Mouse (Mus musculus) macrophage (primary cell): ENCODE results near the gene Slc25a11. TPM values are rescaled to one million over a fixed set of nuclear protein-coding genes. Genes with fewer than 3 reads are reported as not detected.
A peak's percentile ranks its signal among the peaks of the same experiment; 100 is the strongest.

ENCODE experiments used
- H3K27ac ChIP-seq: fragments of 350-480 bp; formaldehyde crosslinking; 2 replicates; pipeline ENCODE4 v1.9.0; 2021
- H3K36me3 ChIP-seq: fragments of 350-480 bp; formaldehyde crosslinking; 2 replicates; pipeline ENCODE4 v1.9.0; 2021; ENCODE audit errors: inconsistent target
- H3K4me3 ChIP-seq: fragments of 350-480 bp; formaldehyde crosslinking; 2 replicates; pipeline ENCODE4 v1.9.0; 2021; ENCODE audit errors: inconsistent target
- H3K79me2 ChIP-seq: fragments of 350-480 bp; formaldehyde crosslinking; 2 replicates; pipeline ENCODE4 v1.9.0; 2021; ENCODE audit errors: inconsistent target
- WGBS: methylation state at CpG from one replicate; pipeline ENCODE4 v1.1.7; 2026; ENCODE audit warnings: inconsistent platforms; ENCODE audit not compliant: missing documents; 5-methylcytosine and 5-hydroxymethylcytosine counted together
- polyA plus RNA-seq: library from polyadenylated mRNA; stranded (reverse); fragments of 250-400 nt; gene quantifications from 3 replicates; pipeline ENCODE4 v1.2.4, GENCODE M21; 2018; ENCODE audit warnings: inconsistent platforms

Gene Slc25a11
- polyA plus RNA-seq, 1 experiment from 2014 or later: 53.0 TPM

DNA sequence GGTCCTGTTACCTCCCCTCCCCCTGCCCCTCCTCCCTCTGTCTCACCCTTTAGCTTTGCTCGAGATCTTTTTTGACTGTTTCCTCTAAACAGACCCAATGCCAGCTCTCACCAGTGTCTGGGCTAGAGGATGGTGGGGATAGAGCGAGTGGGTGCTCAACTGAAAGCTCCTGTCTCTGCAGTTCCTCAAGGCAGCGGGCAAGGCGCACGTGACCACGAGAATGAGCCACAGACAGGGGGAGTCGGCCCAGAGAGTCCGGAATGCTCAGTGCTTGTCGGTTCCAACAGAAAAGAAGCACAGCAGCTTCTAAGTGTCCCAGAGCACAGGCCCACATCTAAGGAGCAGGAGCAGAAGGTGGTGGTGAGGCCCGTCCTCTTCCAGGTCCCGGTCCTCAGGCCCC is 27.2 kb upstream of the Slc25a11 start:
- Histone ChIP-seq H3K36me3 (peaks cover 48% of the 10 kb centered on the region), H3K4me3 (no peak overlapping the region), H3K79me2 (peaks cover 3% of the 10 kb centered on the region; the same call in 1 of the 2 replicates), H3K27ac (peak overlapping the region; percentile 21)
- WGBS: 24% methylated on average over 9 of the region's 11 CpGs

DNA sequence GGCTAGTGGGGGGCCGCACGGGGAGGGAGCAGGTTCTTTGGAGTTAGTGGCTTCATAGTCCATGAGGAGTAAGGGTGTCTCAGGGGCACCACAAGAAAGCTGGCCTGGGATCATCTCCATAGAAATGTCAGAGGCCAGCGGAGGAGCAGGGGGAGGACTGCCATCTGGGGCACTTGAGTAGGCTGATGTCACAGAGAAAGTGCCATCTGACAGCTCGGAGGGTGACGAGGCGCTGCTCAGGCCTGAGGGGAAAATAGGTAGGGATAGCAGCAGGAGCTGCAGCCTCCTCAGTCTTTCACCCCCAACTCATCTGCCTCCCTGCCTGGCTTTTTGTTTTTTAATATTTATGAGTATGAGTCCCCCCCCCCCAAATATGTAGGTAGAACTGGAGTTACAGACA is 26.7 kb upstream of the Slc25a11 start:
- Histone ChIP-seq H3K27ac (peak overlapping the region; percentile 21), H3K4me3 (no peak overlapping the region), H3K36me3 (peaks cover 45% of the 10 kb centered on the region), H3K79me2 (peaks cover 3% of the 10 kb centered on the region; the same call in 1 of the 2 replicates)
- WGBS: 90% methylated on average over 6 of the region's 6 CpGs

DNA sequence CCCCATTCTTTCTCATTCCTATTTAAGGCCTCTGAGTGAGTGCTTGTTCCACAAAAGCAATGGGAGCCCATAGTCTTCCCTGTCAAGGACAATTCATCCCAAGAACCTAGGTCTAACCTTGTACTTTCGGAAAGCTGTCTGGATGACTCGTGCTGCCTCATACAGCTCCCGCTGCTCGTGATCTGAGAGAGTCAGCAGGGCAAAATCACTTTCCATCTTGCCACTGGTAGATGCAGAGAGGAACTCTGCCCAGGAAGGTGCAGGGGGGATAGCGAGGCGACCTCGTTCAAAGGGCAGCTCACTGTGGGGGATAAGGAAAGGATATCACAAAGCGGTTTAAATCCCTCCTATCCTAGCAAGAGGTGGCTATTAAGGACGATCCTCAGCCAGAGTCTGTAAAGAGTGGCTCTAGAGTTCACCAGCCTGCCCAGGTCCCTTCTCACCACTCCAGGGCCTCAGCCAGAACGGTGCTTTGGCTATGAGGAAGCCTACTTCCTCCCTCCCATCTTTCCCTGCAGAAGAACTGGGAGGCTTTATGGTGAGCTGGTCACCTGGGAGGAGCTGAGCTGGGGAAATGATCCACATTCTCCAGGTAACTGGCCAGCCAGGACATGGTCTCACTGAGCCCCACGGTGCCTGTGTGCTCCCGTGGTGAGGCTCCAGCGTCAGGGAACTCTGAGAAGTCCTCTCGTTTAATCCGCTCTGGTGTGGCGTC is 24.2 kb upstream of the Slc25a11 start:
- Histone ChIP-seq H3K4me3 (no peak overlapping the region), H3K36me3 (peaks cover 21% of the 10 kb centered on the region), H3K27ac (peak overlapping the region; percentile 27), H3K79me2 (peaks cover 4% of the 10 kb centered on the region; the same call in 1 of the 2 replicates)
- 87% methylated on average over 16 of the region's 16 CpGs for WGBS

DNA sequence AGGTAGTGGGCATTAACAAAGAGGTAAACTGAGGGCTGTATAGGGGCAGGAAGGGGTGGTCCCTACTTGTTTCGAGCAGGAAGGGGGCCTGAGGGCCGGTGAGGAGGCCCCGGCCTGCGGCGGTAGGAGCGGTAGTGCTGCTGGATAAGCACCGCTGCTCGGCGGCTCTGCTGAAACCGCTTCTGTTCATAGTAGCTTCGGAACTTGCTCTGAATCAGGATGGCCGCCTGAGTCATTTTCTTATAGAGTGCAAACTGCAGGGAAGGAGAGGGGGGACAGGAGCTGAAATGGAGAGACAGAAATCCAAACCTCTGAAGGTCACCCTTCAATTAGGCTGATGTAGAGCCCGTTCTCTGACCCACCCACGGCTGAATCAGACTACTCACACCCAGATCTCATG is 23.2 kb upstream of the Slc25a11 start:
- peak overlapping the region; percentile 94; the same call in 1 of the 2 replicates for H3K27ac ChIP-seq
- peaks cover 11% of the 10 kb centered on the region; the same call in 1 of the 2 replicates for H3K36me3 ChIP-seq
- H3K79me2 ChIP-seq: peaks cover 14% of the 10 kb centered on the region
- no peak overlapping the region for H3K4me3 ChIP-seq
- 85% methylated on average over 6 of the region's 14 CpGs for WGBS

DNA sequence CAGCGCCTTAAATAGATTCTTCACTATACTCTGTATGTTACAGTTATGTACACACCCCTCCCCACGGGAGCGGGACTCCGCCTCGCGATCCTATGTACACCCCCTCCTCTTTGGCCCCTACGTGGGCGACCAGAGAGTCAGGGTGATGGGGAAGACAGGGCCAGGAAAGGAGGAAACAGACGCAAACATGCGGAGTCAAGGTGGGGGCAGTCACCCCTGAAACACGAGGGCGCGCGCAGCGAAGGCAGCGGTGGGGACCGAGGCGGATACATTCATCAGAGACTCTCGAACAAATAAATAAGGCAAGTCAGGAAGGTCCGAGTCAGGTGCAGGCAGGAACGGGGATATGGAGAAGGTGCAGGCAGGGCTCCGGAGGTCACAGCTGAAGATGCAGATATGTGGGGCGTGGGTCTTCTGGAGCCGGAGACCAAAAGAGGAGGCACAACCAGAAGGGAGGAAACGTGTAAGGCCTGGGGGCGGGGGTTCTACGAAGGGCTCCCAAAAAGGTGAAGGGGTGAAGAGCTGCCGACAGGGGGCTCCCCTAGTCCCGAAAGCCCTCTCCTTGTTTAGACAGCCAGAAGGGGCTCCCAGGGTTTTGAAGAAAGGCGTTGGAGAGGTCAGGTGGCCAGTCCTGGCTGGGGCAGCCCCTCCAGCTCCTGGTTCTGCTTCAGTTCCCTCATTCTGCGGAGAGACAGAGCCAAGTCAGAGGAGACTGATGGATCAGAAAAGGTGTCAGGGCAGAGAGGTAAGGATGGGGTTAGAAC is 22.5 kb upstream of the Slc25a11 start:
- H3K27ac ChIP-seq: peak overlapping the region; percentile 94
- peaks cover 14% of the 10 kb centered on the region; the same call in 1 of the 2 replicates for H3K36me3 ChIP-seq
- H3K79me2 ChIP-seq: peaks cover 21% of the 10 kb centered on the region
- WGBS: 3% methylated on average over 31 of the region's 31 CpGs
- peak overlapping the region; percentile 62 for H3K4me3 ChIP-seq

DNA sequence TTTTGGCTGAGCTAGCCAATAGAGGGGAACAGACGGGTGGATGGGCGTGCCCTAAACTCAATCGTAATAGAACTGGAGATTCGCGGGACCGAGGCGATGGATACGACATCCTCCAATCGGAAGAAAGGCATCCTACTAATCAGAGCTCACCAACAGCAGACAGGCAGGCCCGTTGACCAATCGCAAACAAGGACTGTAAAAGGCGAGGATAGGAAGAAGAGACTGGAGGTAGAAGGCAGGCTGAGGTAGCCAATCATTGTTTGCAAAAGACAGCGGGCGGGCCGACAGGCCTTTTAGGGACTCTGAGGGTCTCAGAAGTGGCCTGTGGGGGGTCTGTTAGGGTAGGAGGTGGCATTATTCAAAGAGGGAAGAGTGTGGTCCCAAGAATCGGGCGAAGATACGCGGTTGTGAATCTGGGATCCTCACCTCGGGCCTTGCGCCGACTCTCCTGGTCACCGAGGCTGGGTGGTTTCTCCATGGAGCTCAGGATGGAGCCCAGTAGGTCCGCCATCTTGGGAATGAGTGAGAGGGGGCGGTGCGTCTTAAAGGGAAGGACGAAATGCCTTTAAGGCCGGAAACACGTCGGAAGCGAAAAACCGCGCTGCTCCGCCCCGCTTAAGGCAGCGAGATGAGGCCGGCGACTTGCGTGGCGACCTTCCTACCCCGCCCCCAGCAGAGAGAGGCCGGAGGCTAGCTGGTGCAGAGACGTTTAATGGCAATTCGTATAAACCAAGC is 21.7 kb upstream of the Slc25a11 start, which contains the start of gene Spag7:
Gene Spag7 (minus strand): TSS at position 646 of the 735 bp plus-strand sequence.
- Histone ChIP-seq H3K36me3 (peaks cover 20% of the 10 kb centered on the region; the same call in 1 of the 2 replicates), H3K4me3 (peak within 1 kb of the TSS; percentile 62), H3K27ac (peak within 1 kb of the TSS; percentile 94), H3K79me2 (peaks cover 22% of the 10 kb centered on the region)
- under 1% methylated on average over 44 of the region's 44 CpGs for WGBS

DNA sequence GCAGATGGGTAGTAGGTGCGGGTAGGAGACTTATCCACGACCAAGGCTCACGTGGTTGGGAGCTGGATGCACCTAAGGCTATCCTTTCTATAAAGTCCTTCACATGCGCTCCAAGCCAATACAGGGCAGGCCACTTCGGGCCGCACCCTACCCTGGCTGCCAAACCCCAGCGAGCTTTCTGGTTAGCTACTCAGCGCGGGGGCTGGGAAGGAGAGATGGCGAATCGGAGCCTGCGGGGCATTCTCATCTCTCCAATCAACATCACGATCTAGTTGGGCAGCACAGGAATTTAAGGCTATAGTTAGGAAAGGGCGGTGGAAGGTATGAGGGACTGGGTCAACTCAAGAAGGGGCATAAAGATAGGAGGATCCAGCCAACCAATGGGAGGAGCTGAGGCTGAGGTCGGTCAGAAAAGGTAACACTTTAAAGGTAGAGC is 21.1 kb upstream of the Slc25a11 start:
- peaks cover 22% of the 10 kb centered on the region for H3K79me2 ChIP-seq
- peak overlapping the region; percentile 62 for H3K4me3 ChIP-seq
- H3K27ac ChIP-seq: peak overlapping the region; percentile 94
- H3K36me3 ChIP-seq: peaks cover 17% of the 10 kb centered on the region; the same call in 1 of the 2 replicates
- WGBS: 5% methylated on average over 15 of the region's 15 CpGs

DNA sequence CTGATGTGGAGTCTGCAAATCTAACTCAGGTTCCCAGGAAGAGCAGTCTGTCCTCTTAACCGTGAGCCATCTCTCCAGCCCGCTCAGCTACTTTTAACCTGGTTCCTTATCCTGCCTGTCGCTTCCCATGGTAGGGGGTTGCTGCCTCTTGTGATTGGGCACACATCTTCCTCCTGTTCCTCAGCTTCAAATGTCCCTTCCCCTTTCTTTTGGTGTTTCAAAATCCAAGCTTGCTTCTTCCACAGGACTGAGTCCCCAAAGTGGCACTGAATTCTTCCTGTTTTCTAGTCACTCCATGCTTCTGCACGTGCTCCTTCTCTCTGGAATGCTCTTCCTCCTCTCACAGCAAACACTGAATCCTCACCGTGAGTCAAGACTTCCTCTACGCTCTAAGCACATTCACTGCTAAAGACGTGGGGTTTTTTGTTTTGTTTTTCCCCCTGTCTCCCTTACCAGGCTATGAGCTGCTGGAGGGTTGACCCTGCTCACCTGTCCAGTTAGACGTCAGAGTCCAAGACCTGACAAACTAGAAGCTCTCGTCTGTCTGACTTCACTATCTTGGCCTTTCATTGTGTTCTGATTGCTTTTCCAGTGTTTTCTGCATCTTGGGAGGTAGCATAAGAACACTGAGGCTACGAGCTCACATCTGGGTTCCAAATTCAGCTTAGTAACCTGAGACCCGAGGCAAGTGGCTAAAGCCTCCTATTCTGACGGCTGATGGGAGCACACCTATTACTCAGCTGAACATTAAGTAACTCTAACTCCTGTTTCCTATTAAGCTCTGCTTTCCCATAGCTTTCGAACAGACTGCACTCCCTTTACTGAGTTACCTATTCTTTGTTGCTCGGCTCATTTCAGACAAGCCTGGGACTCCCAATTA is 20.2 kb upstream of the Slc25a11 start:
- H3K27ac ChIP-seq: peak overlapping the region; percentile 94
- peak overlapping the region; percentile 62 for H3K4me3 ChIP-seq
- WGBS: 49% methylated on average over 14 of the region's 14 CpGs
- H3K79me2 ChIP-seq: peaks cover 22% of the 10 kb centered on the region
- H3K36me3 ChIP-seq: peaks cover 23% of the 10 kb centered on the region; the same call in 1 of the 2 replicates

DNA sequence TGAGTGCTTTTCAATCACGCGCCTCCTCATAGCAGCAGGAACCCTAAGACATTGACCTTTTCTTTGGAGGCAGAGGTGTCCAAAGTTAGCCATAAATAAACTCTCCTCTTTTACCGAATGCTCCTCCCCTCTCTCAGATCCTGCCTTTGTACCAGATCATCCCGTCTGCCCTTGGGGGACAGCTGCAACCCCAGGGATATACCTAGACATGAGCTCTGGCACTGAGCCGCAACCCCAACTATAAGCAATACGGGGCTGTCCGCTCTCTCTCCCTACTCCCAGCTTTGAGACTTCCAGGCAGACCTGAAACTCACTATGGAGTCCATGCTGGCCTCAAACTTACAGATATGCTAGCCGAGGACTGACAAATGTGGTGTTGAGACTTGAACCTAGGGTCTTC is 19.4 kb upstream of the Slc25a11 start:
- Histone ChIP-seq H3K4me3 (no peak overlapping the region), H3K27ac (peak overlapping the region; percentile 94), H3K36me3 (peaks cover 23% of the 10 kb centered on the region; the same call in 1 of the 2 replicates), H3K79me2 (peaks cover 22% of the 10 kb centered on the region)
- 92% methylated on average over 7 of the region's 8 CpGs for WGBS

DNA sequence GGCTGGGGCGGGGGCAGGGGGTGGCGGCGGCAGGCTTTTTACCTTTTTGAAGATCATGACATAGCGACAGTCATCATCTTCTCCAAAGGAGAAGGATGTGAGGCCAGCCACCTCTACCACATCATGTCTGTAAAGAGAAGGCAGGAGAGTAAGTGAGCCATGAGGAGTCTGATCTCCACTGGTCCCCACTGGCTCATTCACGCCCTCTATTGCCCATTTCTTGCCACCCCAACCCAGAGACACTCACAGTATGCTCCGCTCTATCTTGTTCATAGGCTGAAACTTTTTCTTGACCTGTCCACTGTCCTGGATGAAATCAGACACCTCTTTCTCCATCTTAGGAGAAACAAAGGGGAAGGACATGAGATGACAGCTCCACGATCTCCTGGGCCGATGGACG is 17.5 kb upstream of the Slc25a11 start:
- H3K4me3 ChIP-seq: no peak overlapping the region
- WGBS: 92% methylated on average over 9 of the region's 9 CpGs
- H3K79me2 ChIP-seq: peaks cover 22% of the 10 kb centered on the region
- peaks cover 23% of the 10 kb centered on the region; the same call in 1 of the 2 replicates for H3K36me3 ChIP-seq
- no peak overlapping the region for H3K27ac ChIP-seq

DNA sequence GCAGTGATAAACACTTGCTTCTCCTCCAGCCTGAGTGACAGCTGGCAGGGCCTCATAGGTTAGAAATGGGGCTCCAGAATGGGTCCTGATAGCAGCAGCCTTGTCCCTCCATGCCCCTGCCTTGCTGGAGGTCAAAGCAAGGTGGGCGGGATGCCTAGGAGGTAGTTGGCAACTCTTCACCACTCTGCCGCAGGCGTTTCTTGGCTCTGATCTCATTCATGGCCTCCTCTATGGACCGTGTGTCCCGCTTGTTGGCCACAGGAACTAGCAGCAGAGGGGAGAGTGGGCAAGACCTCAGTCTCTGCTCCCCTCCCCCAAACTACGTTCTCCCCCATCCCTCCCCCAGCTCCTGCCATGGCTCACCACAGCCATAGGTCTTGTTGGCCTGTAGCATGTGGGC is 16.7 kb upstream of the Slc25a11 start:
- peaks cover 23% of the 10 kb centered on the region; the same call in 1 of the 2 replicates for H3K36me3 ChIP-seq

DNA sequence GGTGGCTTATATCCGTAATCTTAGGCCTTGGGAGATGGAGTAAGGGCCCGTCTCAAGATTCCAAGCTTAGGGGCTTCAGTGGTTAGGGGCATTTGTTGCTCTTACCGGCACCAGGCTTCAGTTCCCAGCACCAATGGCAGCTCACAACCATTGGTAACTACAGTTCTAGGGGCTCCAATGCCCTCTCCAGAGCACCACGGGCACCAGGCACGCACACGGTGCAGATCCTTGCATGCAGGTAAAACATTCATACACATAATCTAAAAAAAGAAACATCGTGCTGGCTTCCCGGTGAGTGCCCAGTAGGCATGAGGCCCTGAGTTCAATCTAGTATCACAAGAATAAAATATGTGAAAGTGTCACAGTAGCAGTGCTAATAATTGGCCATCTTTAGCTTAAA is 15.8 kb upstream of the Slc25a11 start:
- WGBS: 96% methylated on average over 4 of the region's 8 CpGs
- Histone ChIP-seq H3K27ac (no peak overlapping the region), H3K79me2 (peaks cover 22% of the 10 kb centered on the region), H3K4me3 (no peak overlapping the region), H3K36me3 (peaks cover 23% of the 10 kb centered on the region; the same call in 1 of the 2 replicates)

More for the DNA sequence above, 16.7 kb upstream of the Slc25a11 start:
- H3K79me2 ChIP-seq: peaks cover 22% of the 10 kb centered on the region
- H3K27ac ChIP-seq: no peak overlapping the region
- 98% methylated on average over 6 of the region's 6 CpGs for WGBS
- no peak overlapping the region for H3K4me3 ChIP-seq

DNA sequence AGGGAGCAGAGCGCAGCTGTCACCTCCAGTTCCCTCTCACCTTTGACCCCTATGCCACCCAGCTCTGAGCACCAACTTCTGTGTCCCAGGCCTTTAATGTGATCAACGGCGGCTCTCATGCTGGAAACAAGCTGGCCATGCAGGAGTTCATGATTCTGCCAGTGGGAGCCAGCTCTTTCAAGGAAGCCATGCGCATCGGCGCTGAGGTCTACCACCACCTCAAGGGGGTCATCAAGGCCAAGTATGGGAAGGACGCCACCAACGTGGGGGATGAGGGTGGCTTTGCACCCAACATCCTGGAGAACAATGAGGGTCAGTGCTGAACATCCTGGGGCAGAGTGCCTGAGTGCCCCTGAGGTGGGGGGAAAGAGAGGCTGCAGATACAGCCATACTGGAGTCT is 13.3 kb upstream of the Slc25a11 start:
- H3K4me3 ChIP-seq: no peak overlapping the region
- H3K79me2 ChIP-seq: peaks cover 9% of the 10 kb centered on the region; the same call in 1 of the 2 replicates
- H3K27ac ChIP-seq: no peak overlapping the region
- peaks cover 23% of the 10 kb centered on the region; the same call in 1 of the 2 replicates for H3K36me3 ChIP-seq
- 93% methylated on average over 8 of the region's 8 CpGs for whole genome bisulfite sequencing
